Comparison of ENCODE assay signal across 13 mouse cellular contexts in the genomic region with DNA sequence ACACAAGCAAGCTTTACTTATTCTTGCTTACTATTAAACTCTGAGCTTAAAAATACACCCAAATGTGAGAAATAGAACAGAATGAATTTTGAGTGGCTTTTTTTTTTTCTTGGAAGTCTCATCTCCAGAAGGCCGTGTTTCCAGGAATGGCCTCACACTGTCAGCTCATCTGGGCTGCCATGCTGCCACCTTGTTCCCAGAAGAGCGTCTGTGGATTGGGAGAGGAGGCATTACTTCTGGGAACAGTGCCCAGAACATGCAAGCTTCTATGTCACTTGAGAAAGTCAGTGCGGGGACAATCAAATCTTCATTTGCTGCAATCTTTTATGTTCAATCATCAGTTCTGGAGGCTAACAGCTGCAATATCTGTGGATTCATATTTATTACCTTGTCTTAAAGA.
DNase-seq lines count a peak whose midpoint lies in the region; ATAC-seq and TF ChIP-seq lines count a peak whose summit lies in the region.
"Had no signal": no experiment of that assay in that cellular context is flagged by ENCODE, and none has a peak within 500 bp of the region (broad histone marks: within the 10 kb centered on the region; RNA-seq: fewer than 3 reads in every experiment).

No protein-coding gene starts in this region.

- H3K9ac ChIP-seq in lung, postnatal 0 days (replicated peaks; ENCODE audit: low read depth), result no peak overlapping the region
- H3K9ac ChIP-seq: liver, embryonic 12.5 days; stomach, embryonic 15.5 days had no signal

- TF ChIP-seq CTCF in lung, postnatal 0 days (IDR thresholded peaks at IDR 0.05), result no peak

- DNase-seq in cerebellum, postnatal 14 days, result peak; percentile 51 to 65
- DNase-seq in cerebellum, adult 11-12 months, result no peak
- DNase-seq in lung, postnatal 0 days (ENCODE audit: low spot score), result peak; percentile 6
- DNase-seq in lung, postnatal 36 days, result no peak
- peak; percentile 31 to 64 for DNase-seq in left cerebral cortex, postnatal 14 days (ENCODE audit: low spot score in 2 of 2)
- no peak for DNase-seq in gastrocnemius, postnatal 14 days
- DNase-seq in forebrain, embryonic 10.5 days (ENCODE audit: extremely low spot score, low spot score), result no peak
- no peak for DNase-seq in lung, adult 18-20 months
- DNase-seq: adrenal gland, adult 8-10 months had no signal

- ATAC-seq in lung, postnatal 0 days, result no peak
- ATAC-seq: liver, embryonic 12.5 days; midbrain, embryonic 16.5 days had no signal

- no peak overlapping the region for H3K4me2 ChIP-seq in lung, postnatal 0 days (replicated peaks; ENCODE audit: low read depth, low read length)
- H3K4me2 ChIP-seq: liver, embryonic 12.5 days; stomach, embryonic 15.5 days had no signal

- H3K4me3 ChIP-seq in lung, postnatal 0 days (ENCODE audit: low read depth, low read length), result no peak overlapping the region
- H3K4me3 ChIP-seq in forebrain, embryonic 10.5 days, result no peak overlapping the region
- H3K4me3 ChIP-seq: liver, embryonic 12.5 days; stomach, embryonic 15.5 days had no signal

- 54% methylated on average over 3 of the region's 3 CpGs for WGBS in lung, postnatal 0 days
- 77% methylated on average over 3 of the region's 3 CpGs for WGBS in forebrain, embryonic 10.5 days

- H3K9me3 ChIP-seq in lung, postnatal 0 days (ENCODE audit: low read length), result no peaks in the 10 kb centered on the region
- H3K9me3 ChIP-seq in forebrain, embryonic 10.5 days, result no peaks in the 10 kb centered on the region
- H3K9me3 ChIP-seq: liver, embryonic 12.5 days; stomach, embryonic 15.5 days had no signal

- intact Hi-C loops in left cerebral cortex, postnatal 14 days (cut with DNase I), result no loop called here
- intact Hi-C loops in gastrocnemius, postnatal 14 days (cut with DNase I; ENCODE audit: low total_unique reads), result no loop called here

- H3K27me3 ChIP-seq in lung, postnatal 0 days (replicated peaks; ENCODE audit: insufficient read depth, low read length), result no peaks in the 10 kb centered on the region
- no peaks in the 10 kb centered on the region for H3K27me3 ChIP-seq in forebrain, embryonic 10.5 days (ENCODE audit: poor library complexity, severe bottlenecking)
- H3K27me3 ChIP-seq: liver, embryonic 12.5 days; stomach, embryonic 15.5 days had no signal

- H3K36me3 ChIP-seq in lung, postnatal 0 days (ENCODE audit: insufficient read depth, low read length), result no peaks in the 10 kb centered on the region
- H3K36me3 ChIP-seq in forebrain, embryonic 10.5 days (replicated peaks), result no peaks in the 10 kb centered on the region
- H3K36me3 ChIP-seq: liver, embryonic 12.5 days; stomach, embryonic 15.5 days had no signal

- no peak overlapping the region for H3K27ac ChIP-seq in lung, postnatal 0 days (ENCODE audit: low read length)
- no peak overlapping the region for H3K27ac ChIP-seq in forebrain, embryonic 10.5 days
- H3K27ac ChIP-seq: liver, embryonic 12.5 days; macrophage; stomach, embryonic 15.5 days had no signal

- H3K4me1 ChIP-seq in lung, postnatal 0 days (ENCODE audit: insufficient read depth, low read depth, low read length), result no peaks in the 10 kb centered on the region
- no peaks in the 10 kb centered on the region for H3K4me1 ChIP-seq in forebrain, embryonic 10.5 days
- H3K4me1 ChIP-seq: liver, embryonic 12.5 days; stomach, embryonic 15.5 days had no signal

- TF ChIP-seq EP300 in lung, postnatal 0 days (IDR thresholded peaks at IDR 0.05), result no peak

Comparison
In these comparisons a context has a peak if more than half of its experiments do, and no peak if none do; other contexts are left out.
1. DNase-seq: peak in cerebellum, postnatal 14 days (2 of 2), lung, postnatal 0 days (single experiment) and left cerebral cortex, postnatal 14 days (2 of 2); none in cerebellum, adult 11-12 months (single experiment), lung, postnatal 36 days (single experiment), gastrocnemius, postnatal 14 days (single experiment), forebrain, embryonic 10.5 days (single experiment) and lung, adult 18-20 months (0 of 2).